Mouse (Mus musculus) erythroblast, adult 5-6 weeks (primary cell): ENCODE data around the gene Sft2d2. TPM values are rescaled to one million over a fixed set of nuclear protein-coding genes. Genes with fewer than 3 reads are reported as not detected.

ENCODE experiments used
- ATAC-seq: replicated peaks from 2 replicates; pipeline ENCODE4 v1.8.0; 2016; ENCODE audit warnings: moderate number of reproducible peaks, mild to moderate bottlenecking, moderate TSS enrichment, inconsistent platforms; ENCODE audit not compliant: poor library complexity, low FRiP score, severe bottlenecking
- total RNA-seq, 2 experiments: library from RNA; stranded (forward) in 1 of 2; stranded (reverse) in 1 of 2; fragments of 150-400 nt in 1 of 2; fragments of 200-764, 138-1000 nt in 1 of 2; gene quantifications; 2 replicates each; pipeline versions ENCODE4 v1.2.3 to v1.2.4; 2015 to 2017; ENCODE audit warnings: low replicate concordance in 2 of 2

Gene Sft2d2
- 7.9 and 11.5 TPM in 2 replicates for total RNA-seq (2015; ENCODE audit: low replicate concordance)
- total RNA-seq (2017; ENCODE audit: low replicate concordance): 7.1 and 10.3 TPM in 2 replicates

GRCm38 (mm10) chr1:165193880-165194661 is at the start of gene Sft2d2:
Sft2d2 (minus strand) TSS chr1:165194438.
- peak; percentile 89 for ATAC-seq

GRCm38 (mm10) chr1:165236321-165237298 is 42.4 kb upstream of the Sft2d2 start, which contains the start of gene Tiprl:
Tiprl (minus strand) TSS chr1:165236996.
- ATAC-seq: peak; percentile 98

GRCm38 (mm10) chr1:165235846-165236245 is 41.6 kb upstream of the Sft2d2 start:
- ATAC-seq: peak; percentile 6; the same call in 1 of the 2 replicates

GRCm38 (mm10) chr1:165233806-165234205 is 39.6 kb upstream of the Sft2d2 start:
- ATAC-seq: no peak

GRCm38 (mm10) chr1:165230691-165231090 is 36.5 kb upstream of the Sft2d2 start:
- ATAC-seq: no peak

- ATAC-seq: no peak
These were observed 35.3 kb upstream of the Sft2d2 start for GRCm38 (mm10) chr1:165229577-165229976.

- no peak for ATAC-seq
These were observed 22.9 kb upstream of the Sft2d2 start for GRCm38 (mm10) chr1:165217023-165217589.

GRCm38 (mm10) chr1:165215831-165216230 is 21.6 kb upstream of the Sft2d2 start:
- no peak for ATAC-seq

- no peak for ATAC-seq
These were observed 11.4 kb upstream of the Sft2d2 start for GRCm38 (mm10) chr1:165205591-165205990.

- ATAC-seq: no peak
These were observed 9.3 kb upstream of the Sft2d2 start for GRCm38 (mm10) chr1:165203488-165204035.

- no peak for ATAC-seq
These were observed 7.3 kb upstream of the Sft2d2 start for GRCm38 (mm10) chr1:165201445-165202012.

- ATAC-seq: no peak
These were observed 6.5 kb upstream of the Sft2d2 start for GRCm38 (mm10) chr1:165200748-165201147.

- ATAC-seq: no peak
These were observed 5.4 kb upstream of the Sft2d2 start for GRCm38 (mm10) chr1:165199639-165200038.

- no peak for ATAC-seq
These were observed 4.7 kb upstream of the Sft2d2 start for GRCm38 (mm10) chr1:165198951-165199350.

- no peak for ATAC-seq
These were observed 3.6 kb upstream of the Sft2d2 start for GRCm38 (mm10) chr1:165197875-165198274.

GRCm38 (mm10) chr1:165195396-165195960 is 1.2 kb upstream of the Sft2d2 start:
- no peak for ATAC-seq

- ATAC-seq: 0 out of 2 replicates have a peak, but pooled peaks have one; percentile 5
These were observed 400 bp upstream of the Sft2d2 start for GRCm38 (mm10) chr1:165194662-165195013.

GRCm38 (mm10) chr1:165193426-165193825 is 812 bp downstream of the Sft2d2 start:
- ATAC-seq: no peak

GRCm38 (mm10) chr1:165192714-165193264 is 1.4 kb downstream of the Sft2d2 start:
- no peak for ATAC-seq
